Mouse (Mus musculus): ENCODE results near the gene Olfr645.

DNA sequence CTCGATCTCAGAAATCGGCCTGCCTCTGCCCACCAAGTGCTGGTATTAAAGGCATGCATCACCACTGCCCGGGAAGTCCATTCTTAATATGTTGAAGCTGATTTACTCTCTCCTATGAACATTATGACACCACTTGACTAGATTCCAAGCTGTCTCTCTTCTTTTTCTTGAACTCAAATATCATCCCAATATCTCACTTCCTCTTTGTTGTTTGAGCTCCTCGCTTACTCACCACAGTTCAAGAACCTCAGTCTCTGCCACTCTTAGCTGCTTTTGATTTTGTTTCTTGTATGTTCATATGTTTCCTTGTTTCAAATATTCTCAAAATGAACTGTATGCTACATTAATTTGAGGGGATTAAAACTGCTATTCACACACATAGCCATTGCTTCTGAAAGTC, 34.5 kb downstream of the Olfr645 start:
- no peak for TF ChIP-seq GATA1 (IDR thresholded peaks at IDR 0.05; ENCODE audit: low read length)
- TF ChIP-seq TAL1 (IDR thresholded peaks at IDR 0.05; ENCODE audit: low read length), result no peak

All from erythroblast, embryonic 14.5 days (primary cell).